Mouse (Mus musculus) hindbrain, embryonic 15.5 days (tissue): ENCODE measurements at regions not wholly inside any gene's neighbourhood (a gene's known extent, or its start where the extent isn't known, plus 50 kb on each side); places are given as distances from the start of the nearest gene placed in this dataset.

Experiments used
- ATAC-seq: fragments of 200-750 bp; cut with Nextera tagmentation; 2 replicates; pipeline ENCODE4 v1.8.0; 2017; ENCODE audit warnings: low read depth, moderate number of reproducible peaks, moderate TSS enrichment; ENCODE audit not compliant: low FRiP score
- H3K27ac ChIP-seq: fragments of 300-500 bp; sonication (generic); replicated peaks from 2 replicates; pipeline ENCODE4 v1.5.1; 2015; ENCODE audit warnings: mild to moderate bottlenecking, inconsistent platforms
- H3K27me3 ChIP-seq: fragments of 300-500 bp; sonication (generic); 2 replicates; pipeline ENCODE4 v1.6.1; 2015; ENCODE audit warnings: control low read depth, inconsistent platforms
- H3K36me3 ChIP-seq: fragments of 300-500 bp; sonication (generic); 2 replicates; pipeline ENCODE4 v1.6.1; 2015; ENCODE audit warnings: control low read depth, inconsistent platforms
- H3K4me1 ChIP-seq: fragments of 300-500 bp; sonication (generic); replicated peaks from 2 replicates; pipeline ENCODE4 v1.6.1; 2015; ENCODE audit warnings: control low read depth, inconsistent platforms
- H3K4me2 ChIP-seq: fragments of 300-500 bp; sonication (generic); 2 replicates; pipeline ENCODE4 v1.6.1; 2015; ENCODE audit warnings: moderate library complexity, mild to moderate bottlenecking, inconsistent platforms
- H3K4me3 ChIP-seq: fragments of 300-500 bp; sonication (generic); 2 replicates; pipeline ENCODE4 v1.5.1; 2015; ENCODE audit warnings: mild to moderate bottlenecking, inconsistent platforms
- H3K9ac ChIP-seq: fragments of 300-500 bp; sonication (generic); 2 replicates; pipeline ENCODE4 v1.6.1; 2015; ENCODE audit warnings: inconsistent platforms
- H3K9me3 ChIP-seq: fragments of 300-500 bp; sonication (generic); 2 replicates; pipeline ENCODE4 v1.6.1; 2016; ENCODE audit warnings: control low read depth, inconsistent platforms
- WGBS: fragments of 180-500 bp; shearing (Covaris S2); methylation state at CpG from one replicate; pipeline ENCODE4 v1.1.7; 2015; 5-methylcytosine and 5-hydroxymethylcytosine counted together

GRCm38 (mm10) chr10:45763160-45763955 lies 185.7 kb downstream of the Hace1 start:
- Histone ChIP-seq H3K9me3 (no peaks in the 10 kb centered on the region), H3K27ac (no peak overlapping the region), H3K4me2 (no peak overlapping the region), H3K36me3 (no peaks in the 10 kb centered on the region), H3K27me3 (no peaks in the 10 kb centered on the region), H3K9ac (no peak overlapping the region), H3K4me3 (no peak overlapping the region), H3K4me1 (no peaks in the 10 kb centered on the region)
- no peak for ATAC-seq
- whole genome bisulfite sequencing = 86% methylated on average over 10 of the region's 10 CpGs

GRCm38 (mm10) chr10:45779720-45780119 lies 202.1 kb downstream of the Hace1 start:
- H3K27ac ChIP-seq = no peak overlapping the region
- H3K36me3 ChIP-seq = no peaks in the 10 kb centered on the region
- no peaks in the 10 kb centered on the region for H3K9me3 ChIP-seq
- H3K4me1 ChIP-seq = no peaks in the 10 kb centered on the region
- no peak overlapping the region for H3K4me3 ChIP-seq
- no peaks in the 10 kb centered on the region for H3K27me3 ChIP-seq
- no peak overlapping the region for H3K9ac ChIP-seq
- ATAC-seq = no peak
- H3K4me2 ChIP-seq = no peak overlapping the region
- 21% methylated on average over 6 of the region's 6 CpGs for WGBS

GRCm38 (mm10) chr10:45783026-45783425 lies 205.4 kb downstream of the Hace1 start:
- no peak overlapping the region for H3K9ac ChIP-seq
- no peak overlapping the region for H3K4me3 ChIP-seq
- no peak overlapping the region for H3K4me2 ChIP-seq
- H3K27me3 ChIP-seq = no peaks in the 10 kb centered on the region
- H3K36me3 ChIP-seq = no peaks in the 10 kb centered on the region
- no peaks in the 10 kb centered on the region for H3K4me1 ChIP-seq
- H3K27ac ChIP-seq = no peak overlapping the region
- no peak for ATAC-seq
- H3K9me3 ChIP-seq = no peaks in the 10 kb centered on the region
- 53% methylated on average over 5 of the region's 5 CpGs for WGBS

- Histone ChIP-seq H3K27ac (no peak overlapping the region), H3K9me3 (no peaks in the 10 kb centered on the region), H3K9ac (no peak overlapping the region), H3K27me3 (no peaks in the 10 kb centered on the region), H3K4me3 (no peak overlapping the region), H3K36me3 (no peaks in the 10 kb centered on the region), H3K4me2 (no peak overlapping the region), H3K4me1 (no peaks in the 10 kb centered on the region)
- WGBS = 16% methylated on average over 11 of the region's 11 CpGs
- ATAC-seq = peak; percentile 30; the same call in 1 of the 2 replicates
These were observed 206.0 kb downstream of the Hace1 start for GRCm38 (mm10) chr10:45783461-45784149.

GRCm38 (mm10) chr10:45784150-45784479 lies 206.5 kb downstream of the Hace1 start:
- Histone ChIP-seq H3K9ac (no peak overlapping the region), H3K4me2 (no peak overlapping the region), H3K36me3 (no peaks in the 10 kb centered on the region), H3K9me3 (no peaks in the 10 kb centered on the region), H3K4me3 (no peak overlapping the region), H3K27ac (no peak overlapping the region), H3K4me1 (no peaks in the 10 kb centered on the region), H3K27me3 (no peaks in the 10 kb centered on the region)
- ATAC-seq = peak; percentile 42; the same call in 1 of the 2 replicates
- WGBS = 3% methylated on average over 2 of the region's 2 CpGs

- no peak for ATAC-seq
- no peak overlapping the region for H3K4me3 ChIP-seq
- no peaks in the 10 kb centered on the region for H3K27me3 ChIP-seq
- H3K9me3 ChIP-seq = no peaks in the 10 kb centered on the region
- H3K4me1 ChIP-seq = no peaks in the 10 kb centered on the region
- WGBS = 44% methylated on average over 4 of the region's 4 CpGs
- H3K36me3 ChIP-seq = no peaks in the 10 kb centered on the region
- H3K27ac ChIP-seq = no peak overlapping the region
- H3K4me2 ChIP-seq = no peak overlapping the region
- H3K9ac ChIP-seq = no peak overlapping the region
These were observed 206.9 kb downstream of the Hace1 start for GRCm38 (mm10) chr10:45784575-45784974.

- Histone ChIP-seq H3K4me2 (no peak overlapping the region), H3K4me3 (no peak overlapping the region), H3K27me3 (no peaks in the 10 kb centered on the region), H3K9ac (no peak overlapping the region), H3K9me3 (no peaks in the 10 kb centered on the region), H3K27ac (no peak overlapping the region), H3K36me3 (no peaks in the 10 kb centered on the region), H3K4me1 (no peaks in the 10 kb centered on the region)
- WGBS = 90% methylated on average over 1 of the region's 1 CpGs
- ATAC-seq = no peak
These were observed 210.7 kb downstream of the Hace1 start for GRCm38 (mm10) chr10:45788356-45788755.

- no peak overlapping the region for H3K4me3 ChIP-seq
- no peak overlapping the region for H3K27ac ChIP-seq
- WGBS = 90% methylated on average over 2 of the region's 2 CpGs
- H3K4me2 ChIP-seq = no peak overlapping the region
- no peaks in the 10 kb centered on the region for H3K4me1 ChIP-seq
- no peak for ATAC-seq
- H3K9me3 ChIP-seq = no peaks in the 10 kb centered on the region
- no peaks in the 10 kb centered on the region for H3K27me3 ChIP-seq
- no peak overlapping the region for H3K9ac ChIP-seq
- no peaks in the 10 kb centered on the region for H3K36me3 ChIP-seq
These were observed 218.0 kb downstream of the Hace1 start for GRCm38 (mm10) chr10:45795582-45795981.

- 52% methylated on average over 12 of the region's 12 CpGs for WGBS
- Histone ChIP-seq H3K4me3 (no peak overlapping the region), H3K4me2 (no peak overlapping the region), H3K27me3 (no peaks in the 10 kb centered on the region), H3K9me3 (no peaks in the 10 kb centered on the region), H3K36me3 (no peaks in the 10 kb centered on the region), H3K9ac (no peak overlapping the region), H3K4me1 (no peaks in the 10 kb centered on the region), H3K27ac (no peak overlapping the region)
- no peak for ATAC-seq
These were observed 222.6 kb downstream of the Hace1 start for GRCm38 (mm10) chr10:45800070-45800851.

GRCm38 (mm10) chr10:45801463-45801862 lies 223.8 kb downstream of the Hace1 start:
- WGBS = 58% methylated on average over 1 of the region's 1 CpGs

GRCm38 (mm10) chr10:45806984-45807827 lies 229.6 kb downstream of the Hace1 start:
- Histone ChIP-seq H3K4me1 (peaks cover 16% of the 10 kb centered on the region), H3K4me3 (no peak overlapping the region), H3K27ac (peak overlapping the region; percentile 12), H3K36me3 (no peaks in the 10 kb centered on the region), H3K27me3 (no peaks in the 10 kb centered on the region), H3K4me2 (peak overlapping the region; percentile 2), H3K9me3 (no peaks in the 10 kb centered on the region), H3K9ac (no peak overlapping the region)
- 25% methylated on average over 18 of the region's 18 CpGs for WGBS
- ATAC-seq = peak; percentile 55

More at GRCm38 (mm10) chr10:45801463-45801862, 223.8 kb downstream of the Hace1 start:
- no peaks in the 10 kb centered on the region for H3K36me3 ChIP-seq
- no peaks in the 10 kb centered on the region for H3K9me3 ChIP-seq
- H3K27ac ChIP-seq = no peak overlapping the region
- H3K27me3 ChIP-seq = no peaks in the 10 kb centered on the region
- H3K4me3 ChIP-seq = no peak overlapping the region
- no peak overlapping the region for H3K4me2 ChIP-seq
- H3K9ac ChIP-seq = no peak overlapping the region
- no peak for ATAC-seq
- H3K4me1 ChIP-seq = peaks cover 2% of the 10 kb centered on the region; the same call in 1 of the 2 replicates
